Mouse (Mus musculus) lung, postnatal 10 days (tissue): ENCODE results near the gene Cplx1.
A peak's percentile ranks its signal among the peaks of the same experiment; 100 is the strongest.
"Not testable (repeated sequence)": the region's sequence is repeated elsewhere in the genome, so short reads cannot be mapped to it uniquely, and the experiment has no call there.

Experiments used
- DNase-seq: peaks from one replicate; pipeline ENCODE4 v3.0.0; 2021

The Cplx1 gene

GRCm38 (mm10) chr5:108515581-108516361 is 34.1 kb downstream of the Cplx1 start:
- no peak for DNase-seq

- DNase-seq = no peak
Measured at GRCm38 (mm10) chr5:108502286-108502685, 47.5 kb downstream of the Cplx1 start.

DNA sequence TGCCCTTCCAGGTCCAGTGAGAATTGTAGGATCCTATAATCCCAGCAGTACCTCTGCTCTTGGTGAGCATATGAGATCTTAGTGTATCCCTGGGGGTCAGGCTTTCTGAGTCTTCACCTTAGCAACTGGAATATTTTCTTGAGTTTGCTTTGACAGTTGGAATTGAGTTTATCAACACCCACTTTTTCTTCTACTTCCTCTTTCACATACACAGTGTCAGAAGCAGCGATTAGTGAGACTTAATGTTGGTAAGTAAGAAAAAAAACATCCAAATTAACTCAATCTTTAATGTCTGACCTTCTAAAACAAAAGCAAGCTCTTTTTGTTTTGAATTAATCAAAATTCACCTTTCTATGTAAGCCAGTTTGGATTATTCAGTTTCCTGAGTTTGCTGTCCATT is 48.3 kb downstream of the Cplx1 start:
- DNase-seq = no peak

GRCm38 (mm10) chr5:108486148-108486547 is 63.7 kb downstream of the Cplx1 start:
- DNase-seq = not testable (repeated sequence)

DNA sequence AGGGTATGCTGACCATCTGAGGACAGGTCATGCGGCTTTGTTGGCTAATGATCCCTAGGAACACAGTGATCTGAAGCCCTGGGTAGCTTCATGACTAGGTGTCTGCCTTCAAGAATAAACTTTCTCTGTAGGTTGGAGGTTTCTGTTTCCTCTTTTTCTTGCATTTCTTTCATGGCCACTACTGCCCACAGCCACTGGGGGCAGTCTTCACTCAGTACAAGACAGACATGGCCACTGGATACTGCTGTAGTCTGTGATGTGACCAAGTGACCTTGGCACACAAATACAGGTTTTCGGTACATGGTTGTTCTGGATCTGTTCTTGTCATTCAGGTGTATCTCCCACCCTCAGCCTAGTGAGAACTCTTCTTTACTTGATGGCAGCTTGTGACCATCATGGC is 64.6 kb downstream of the Cplx1 start:
- peak; percentile 25 for DNase-seq

DNA sequence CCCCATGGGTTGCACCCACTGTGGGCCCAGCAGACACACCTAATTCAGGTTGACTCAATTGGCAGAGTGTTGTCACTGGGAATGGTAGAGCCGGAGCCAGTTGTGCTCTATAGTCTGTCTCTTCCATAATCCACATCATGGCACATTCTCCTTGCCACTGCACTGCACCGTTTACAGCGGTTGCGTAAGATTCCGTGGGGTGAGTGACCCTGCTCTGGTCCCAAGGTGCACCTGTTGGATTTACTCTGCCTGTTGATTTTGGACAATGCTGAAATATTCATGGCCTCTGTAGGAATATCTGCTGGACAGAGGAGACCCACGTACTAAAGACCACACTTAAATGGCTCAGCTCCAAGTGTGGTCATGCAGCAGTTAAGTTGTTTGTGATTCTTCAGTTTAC is 66.8 kb downstream of the Cplx1 start:
- DNase-seq = no peak

GRCm38 (mm10) chr5:108475977-108476376 is 73.8 kb downstream of the Cplx1 start:
- DNase-seq = no peak

GRCm38 (mm10) chr5:108473737-108474136 is 76.1 kb downstream of the Cplx1 start:
- DNase-seq = peak; percentile 14

DNA sequence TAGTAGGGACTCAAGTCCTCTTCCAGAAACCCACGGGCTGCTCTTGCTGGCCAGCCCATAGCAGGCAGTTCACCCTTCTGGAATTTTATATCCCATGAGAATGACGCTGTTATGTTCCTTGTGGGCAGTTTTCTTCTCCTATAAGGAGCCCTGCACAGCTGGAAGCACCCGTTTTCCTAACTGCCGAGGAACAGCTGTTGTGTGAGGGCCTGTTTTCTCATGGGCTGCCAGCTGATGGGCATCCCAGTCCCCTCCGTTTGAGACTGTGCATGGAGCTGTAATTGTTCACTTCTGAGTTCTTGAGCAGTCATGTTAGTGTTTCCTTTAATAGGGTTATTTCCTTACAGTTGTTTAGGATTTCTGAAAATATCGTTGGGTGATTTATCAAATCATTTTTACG is 80.2 kb downstream of the Cplx1 start:
- DNase-seq = no peak
